Mouse (Mus musculus) midbrain, embryonic 11.5 days (tissue): Measurements from ENCODE around the gene Me1. TPM values are rescaled to one million over a fixed set of nuclear protein-coding genes. Genes with fewer than 3 reads are reported as not detected.
"Not testable (repeated sequence)": the region's sequence is repeated elsewhere in the genome, so short reads cannot be mapped to it uniquely, and the experiment has no call there.

Experiments used
- ATAC-seq: fragments of 200-750 bp; cut with Nextera tagmentation; 2 replicates; pipeline ENCODE4 v1.8.0; 2017; ENCODE audit warnings: moderate TSS enrichment, moderate library complexity; ENCODE audit not compliant: low FRiP score
- DNase-seq: peaks from one replicate; pipeline ENCODE4 v3.0.0; 2015; ENCODE audit warnings: low spot score; ENCODE audit errors: missing footprints
- H3K27ac ChIP-seq: fragments of 300-500 bp; sonication (generic); 2 replicates; pipeline ENCODE4 v1.5.1; 2014; ENCODE audit warnings: low read depth, low read length
- H3K27me3 ChIP-seq: fragments of 300-500 bp; sonication (generic); 2 replicates; pipeline ENCODE4 v1.6.1; 2014; ENCODE audit warnings: mild to moderate bottlenecking, low read length, moderate library complexity, mixed read lengths; ENCODE audit not compliant: control insufficient read depth, insufficient read depth
- H3K36me3 ChIP-seq: fragments of 300-500 bp; sonication (generic); 2 replicates; pipeline ENCODE4 v1.6.1; 2014; ENCODE audit warnings: mild to moderate bottlenecking, low read length, moderate library complexity, mixed read lengths; ENCODE audit not compliant: control insufficient read depth, insufficient read depth
- H3K4me1 ChIP-seq: fragments of 300-500 bp; sonication (generic); 2 replicates; pipeline ENCODE4 v1.6.1; 2014; ENCODE audit warnings: low read length; ENCODE audit not compliant: control insufficient read depth, insufficient read depth
- H3K4me2 ChIP-seq: fragments of 300-500 bp; sonication (generic); 2 replicates; pipeline ENCODE4 v1.6.1; 2014; ENCODE audit warnings: mild to moderate bottlenecking, moderate library complexity
- H3K4me3 ChIP-seq: fragments of 300-500 bp; sonication (generic); 2 replicates; pipeline ENCODE4 v1.5.1; 2014; ENCODE audit warnings: low read depth, low read length
- H3K9ac ChIP-seq: fragments of 300-500 bp; sonication (generic); 2 replicates; pipeline ENCODE4 v1.6.1; 2014; ENCODE audit warnings: low read length
- H3K9me3 ChIP-seq: fragments of 300-500 bp; sonication (generic); 2 replicates; pipeline ENCODE4 v1.6.1; 2016; ENCODE audit warnings: low read length; ENCODE audit not compliant: control insufficient read depth
- WGBS: fragments of 180-500 bp; shearing (Covaris S2); extraction: QIAGEN DNeasy Blood & Tissue Kit; methylation state at CpG from one replicate; pipeline ENCODE4 v1.1.7; 2014; 5-methylcytosine and 5-hydroxymethylcytosine counted together
- polyA plus RNA-seq: library from polyadenylated mRNA; unstranded; fragments of >200 nt; fragmentation: Nextera tagmentation; extraction: Ambion mirVana; gene quantifications from 2 replicates; pipeline ENCODE4 v1.2.1, GENCODE M21; 2014

Gene Me1
- polyA plus RNA-seq, 1 experiment from 2014 or later, result 14.3 TPM

GRCm38 (mm10) chr9:86617837-86618492 is 77.8 kb downstream of the Me1 start:
- no peak overlapping the region for H3K4me3 ChIP-seq
- H3K9ac ChIP-seq, result no peak overlapping the region
- H3K36me3 ChIP-seq, result no peaks in the 10 kb centered on the region
- H3K27ac ChIP-seq, result no peak overlapping the region
- H3K9me3 ChIP-seq, result no peaks in the 10 kb centered on the region
- WGBS, result 78% methylated on average over 7 of the region's 7 CpGs
- H3K4me1 ChIP-seq, result no peaks in the 10 kb centered on the region
- no peaks in the 10 kb centered on the region for H3K27me3 ChIP-seq
- ATAC-seq (no peak), DNase-seq (no peak)
- H3K4me2 ChIP-seq, result no peak overlapping the region

- H3K4me1 ChIP-seq, result no peaks in the 10 kb centered on the region
- ATAC-seq (no peak), DNase-seq (no peak)
- H3K4me2 ChIP-seq, result no peak overlapping the region
- no peak overlapping the region for H3K9ac ChIP-seq
- H3K9me3 ChIP-seq, result no peaks in the 10 kb centered on the region
- H3K27me3 ChIP-seq, result no peaks in the 10 kb centered on the region
- WGBS, result 76% methylated on average over 1 of the region's 1 CpGs
- no peak overlapping the region for H3K4me3 ChIP-seq
- no peak overlapping the region for H3K27ac ChIP-seq
- no peaks in the 10 kb centered on the region for H3K36me3 ChIP-seq
Measured at GRCm38 (mm10) chr9:86615765-86616164, 80.0 kb downstream of the Me1 start.

GRCm38 (mm10) chr9:86612091-86612490 is 83.7 kb downstream of the Me1 start:
- ATAC-seq (no peak), DNase-seq (no peak)
- Histone ChIP-seq H3K4me3 (no peak overlapping the region), H3K27ac (no peak overlapping the region), H3K4me2 (no peak overlapping the region), H3K9me3 (no peaks in the 10 kb centered on the region), H3K9ac (no peak overlapping the region), H3K36me3 (no peaks in the 10 kb centered on the region), H3K4me1 (no peaks in the 10 kb centered on the region), H3K27me3 (no peaks in the 10 kb centered on the region)
- 95% methylated on average over 4 of the region's 4 CpGs for WGBS

GRCm38 (mm10) chr9:86605776-86606175 is 90.0 kb downstream of the Me1 start:
- ATAC-seq, result no peak
- DNase-seq, result peak; percentile 39
- no peak overlapping the region for H3K4me2 ChIP-seq
- no peaks in the 10 kb centered on the region for H3K4me1 ChIP-seq
- no peaks in the 10 kb centered on the region for H3K27me3 ChIP-seq
- no peaks in the 10 kb centered on the region for H3K9me3 ChIP-seq
- H3K4me3 ChIP-seq, result no peak overlapping the region
- no peaks in the 10 kb centered on the region for H3K36me3 ChIP-seq
- no peak overlapping the region for H3K27ac ChIP-seq
- H3K9ac ChIP-seq, result no peak overlapping the region
- 92% methylated on average over 6 of the region's 6 CpGs for WGBS

- Histone ChIP-seq H3K4me2 (no peak overlapping the region), H3K27me3 (no peaks in the 10 kb centered on the region), H3K9ac (no peak overlapping the region), H3K4me1 (no peaks in the 10 kb centered on the region), H3K9me3 (no peaks in the 10 kb centered on the region), H3K4me3 (no peak overlapping the region), H3K36me3 (no peaks in the 10 kb centered on the region), H3K27ac (no peak overlapping the region)
- ATAC-seq (no peak), DNase-seq (peak; percentile 28)
- 67% methylated on average over 8 of the region's 8 CpGs for WGBS
Measured at GRCm38 (mm10) chr9:86599723-86600303, 95.9 kb downstream of the Me1 start.

GRCm38 (mm10) chr9:86596983-86597382 is 98.8 kb downstream of the Me1 start:
- H3K27ac ChIP-seq, H3K4me3 ChIP-seq, H3K27me3 ChIP-seq, ATAC-seq, H3K9ac ChIP-seq, H3K4me2 ChIP-seq, H3K36me3 ChIP-seq, H3K4me1 ChIP-seq, H3K9me3 ChIP-seq: not testable (repeated sequence)
- DNase-seq, result peak; percentile 51

GRCm38 (mm10) chr9:86594357-86594767 is 101.4 kb downstream of the Me1 start:
- H3K4me1 ChIP-seq, H3K27me3 ChIP-seq, H3K27ac ChIP-seq, ATAC-seq, H3K9ac ChIP-seq, H3K4me2 ChIP-seq, H3K4me3 ChIP-seq, H3K9me3 ChIP-seq, H3K36me3 ChIP-seq: not testable (repeated sequence)
- WGBS, result 70% methylated on average over 10 of the region's 10 CpGs
- DNase-seq, result peak; percentile 70

- H3K36me3 ChIP-seq, result no peaks in the 10 kb centered on the region
- H3K27me3 ChIP-seq, result no peaks in the 10 kb centered on the region
- ATAC-seq, result peak; percentile 54; the same call in 1 of the 2 replicates
- no peak for DNase-seq
- H3K9me3 ChIP-seq, result no peaks in the 10 kb centered on the region
- no peak overlapping the region for H3K4me3 ChIP-seq
- WGBS, result 75% methylated on average over 19 of the region's 19 CpGs
- no peak overlapping the region for H3K27ac ChIP-seq
- no peaks in the 10 kb centered on the region for H3K4me1 ChIP-seq
- no peak overlapping the region for H3K4me2 ChIP-seq
- H3K9ac ChIP-seq, result no peak overlapping the region
Measured at GRCm38 (mm10) chr9:86592676-86593668, 102.8 kb downstream of the Me1 start.
